Mouse (Mus musculus) heart, embryonic 14.5 days (tissue): ENCODE results near the gene Stat6. TPM values are rescaled to one million over a fixed set of nuclear protein-coding genes. Genes with fewer than 3 reads are reported as not detected.
"Not testable (repeated sequence)": the region's sequence is repeated elsewhere in the genome, so short reads cannot be mapped to it uniquely, and the experiment has no call there.

Source experiments
- ATAC-seq: fragments of 200-750 bp; cut with Nextera tagmentation; 2 replicates; pipeline ENCODE4 v1.8.0; 2017; ENCODE audit warnings: low read depth, moderate TSS enrichment; ENCODE audit not compliant: insufficient number of reproducible peaks, insufficient read depth, low FRiP score
- H3K27ac ChIP-seq, 2 experiments: fragments of 200-500 bp in 1 of 2; fragments of 300-500 bp in 1 of 2; sonication (generic) in 1 of 2; replicated peaks in 1 of 2; 2 replicates each; pipeline ENCODE4 v1.5.1; 2012 to 2014; ENCODE audit warnings: low read depth in 2 of 2, low read length in 2 of 2, control low read depth in 1 of 2, mild to moderate bottlenecking in 1 of 2, mixed read lengths in 1 of 2; ENCODE audit not compliant: control insufficient read depth in 1 of 2, insufficient read depth in 1 of 2
- H3K27me3 ChIP-seq: fragments of 300-500 bp; sonication (generic); 2 replicates; pipeline ENCODE4 v1.6.1; 2014; ENCODE audit warnings: mild to moderate bottlenecking, low read length, control low read depth; ENCODE audit not compliant: control insufficient read depth, insufficient read depth
- H3K36me3 ChIP-seq: fragments of 300-500 bp; sonication (generic); 2 replicates; pipeline ENCODE4 v1.6.1; 2014; ENCODE audit warnings: mild to moderate bottlenecking, control low read depth, low read length, mixed read lengths; ENCODE audit not compliant: control insufficient read depth, insufficient read depth
- H3K4me1 ChIP-seq, 2 experiments: fragments of 200-500 bp in 1 of 2; fragments of 300-500 bp in 1 of 2; sonication (generic) in 1 of 2; 2 replicates each; pipeline ENCODE4 v1.6.1; 2012 to 2014; ENCODE audit warnings: low read length in 2 of 2, control low read depth in 1 of 2, mixed read lengths in 1 of 2; ENCODE audit not compliant: control insufficient read depth in 2 of 2, insufficient read depth in 2 of 2
- H3K4me2 ChIP-seq: fragments of 300-500 bp; sonication (generic); 2 replicates; pipeline ENCODE4 v1.6.1; 2014; ENCODE audit warnings: mild to moderate bottlenecking, low read length
- H3K4me3 ChIP-seq, 2 experiments: fragments of 200-500 bp in 1 of 2; fragments of 300-500 bp in 1 of 2; sonication (generic) in 1 of 2; 2 replicates each; pipeline ENCODE4 v1.5.1; 2012 to 2014; ENCODE audit warnings: low read length in 2 of 2, mild to moderate bottlenecking in 2 of 2, control low read depth in 1 of 2, low read depth in 1 of 2, moderate library complexity in 1 of 2; ENCODE audit not compliant: control insufficient read depth in 1 of 2, insufficient read depth in 1 of 2
- H3K9ac ChIP-seq: fragments of 300-500 bp; sonication (generic); 2 replicates; pipeline ENCODE4 v1.6.1; 2014; ENCODE audit warnings: mild to moderate bottlenecking, low read length
- H3K9me3 ChIP-seq: fragments of 300-500 bp; sonication (generic); 2 replicates; pipeline ENCODE4 v1.6.1; 2016; ENCODE audit warnings: low read length, control low read depth; ENCODE audit not compliant: control insufficient read depth
- WGBS: fragments of 180-500 bp; shearing (Covaris S2); extraction: QIAGEN DNeasy Blood & Tissue Kit; methylation state at CpG from one replicate; pipeline ENCODE4 v1.1.7; 2014; 5-methylcytosine and 5-hydroxymethylcytosine counted together
- polyA plus RNA-seq: library from polyadenylated mRNA; unstranded; fragments of >200 nt; fragmentation: Nextera tagmentation; extraction: Ambion mirVana; gene quantifications from 2 replicates; pipeline ENCODE4 v1.2.1, GENCODE M21; 2014

Gene Stat6
- polyA plus RNA-seq, 1 experiment from 2014 or later = 25.2 TPM

DNA sequence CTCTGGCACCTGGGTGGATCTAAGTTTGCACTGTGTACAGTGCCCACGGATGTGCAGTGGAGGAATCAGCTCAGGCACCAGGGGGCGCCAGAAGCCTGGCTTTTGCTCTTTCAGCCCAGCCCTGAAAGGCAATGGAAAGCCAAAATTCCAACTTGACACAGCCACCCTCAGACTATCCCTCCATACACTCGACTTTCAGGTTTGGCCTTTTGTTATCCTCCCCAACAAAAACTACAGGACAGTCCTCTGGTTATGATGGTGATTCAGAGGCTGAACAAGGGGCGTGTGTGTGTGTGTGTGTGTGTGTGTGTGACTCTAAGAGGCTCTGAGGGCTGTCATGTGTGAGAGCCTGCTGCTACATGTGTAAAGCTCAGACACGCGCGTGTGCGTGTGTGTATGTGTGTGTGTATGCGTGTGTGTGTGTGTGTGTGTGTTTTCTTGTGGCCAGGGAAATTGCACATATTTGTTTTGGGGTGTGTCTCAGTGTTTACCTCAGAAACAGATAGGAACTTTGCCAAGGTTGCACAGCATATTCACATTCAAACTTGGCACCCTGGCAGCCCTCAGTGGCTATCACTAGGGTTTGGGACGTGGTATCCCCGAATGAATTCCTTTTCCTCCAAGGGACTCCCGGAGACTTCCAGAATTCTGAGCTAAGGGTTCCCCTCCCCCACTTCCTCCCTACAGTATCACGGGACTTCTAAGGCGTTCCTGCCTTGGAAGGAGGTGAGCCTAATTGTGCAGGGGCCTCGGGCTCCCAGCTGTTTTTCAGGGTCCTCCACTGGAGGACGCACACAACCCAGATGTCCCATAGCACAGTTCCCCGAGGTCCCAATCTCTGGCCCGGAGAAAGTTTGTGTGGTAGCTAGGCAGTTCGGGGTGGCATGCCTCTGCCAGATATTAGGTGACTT lies 670 bp upstream of the Stat6 start:
- peak; percentile 54 for ATAC-seq
- Histone ChIP-seq H3K4me2 (peak overlapping the region; percentile 94), H3K27me3 (no peaks in the 10 kb centered on the region), H3K27ac (peak overlapping the region; percentile 89 to 94), H3K36me3 (peaks cover 4% of the 10 kb centered on the region), H3K9me3 (no peaks in the 10 kb centered on the region), H3K4me3 (peak overlapping the region; percentile 66 to 70), H3K9ac (peak overlapping the region; percentile 92), H3K4me1 (peaks cover 8 to 12% of the 10 kb centered on the region in 2 experiments)
- 5% methylated on average over 19 of the region's 19 CpGs for WGBS

GRCm38 (mm10) chr10:127643553-127644238 lies 910 bp downstream of the Stat6 start:
- Histone ChIP-seq H3K36me3 (peaks cover 20% of the 10 kb centered on the region), H3K9ac (peak overlapping the region; percentile 92), H3K4me3 (peak overlapping the region; percentile 66 to 70), H3K27ac (peak overlapping the region; percentile 89 to 94), H3K4me2 (peak overlapping the region; percentile 94), H3K4me1 (peaks cover 7 to 12% of the 10 kb centered on the region in 2 experiments), H3K9me3 (no peaks in the 10 kb centered on the region), H3K27me3 (no peaks in the 10 kb centered on the region)
- peak; percentile 68 for ATAC-seq
- 1% methylated on average over 25 of the region's 25 CpGs for WGBS

GRCm38 (mm10) chr10:127645791-127646190 lies 3.0 kb downstream of the Stat6 start:
- Histone ChIP-seq H3K4me2 (no peak overlapping the region), H3K27me3 (no peaks in the 10 kb centered on the region), H3K9me3 (no peaks in the 10 kb centered on the region), H3K4me1 (peaks cover 7 to 12% of the 10 kb centered on the region in 2 experiments), H3K36me3 (peaks cover 38% of the 10 kb centered on the region), H3K9ac (no peak overlapping the region), H3K27ac (no peak overlapping the region), H3K4me3 (no peak overlapping the region)
- no peak for ATAC-seq
- WGBS = 61% methylated on average over 2 of the region's 2 CpGs

- Histone ChIP-seq H3K27ac (no peak overlapping the region), H3K36me3 (peaks cover 87% of the 10 kb centered on the region), H3K4me3 (no peak overlapping the region), H3K9ac (no peak overlapping the region), H3K4me2 (0 out of 2 replicates have a peak overlapping the region, but pooled peaks have one; percentile 6), H3K27me3 (no peaks in the 10 kb centered on the region), H3K9me3 (no peaks in the 10 kb centered on the region), H3K4me1 (no peaks in the 10 kb centered on the region)
- 49% methylated on average over 21 of the region's 21 CpGs for WGBS
- 0 out of 2 replicates have a peak, but pooled peaks have one; percentile 13 for ATAC-seq
These were observed 10.3 kb downstream of the Stat6 start for GRCm38 (mm10) chr10:127652906-127653638.

DNA sequence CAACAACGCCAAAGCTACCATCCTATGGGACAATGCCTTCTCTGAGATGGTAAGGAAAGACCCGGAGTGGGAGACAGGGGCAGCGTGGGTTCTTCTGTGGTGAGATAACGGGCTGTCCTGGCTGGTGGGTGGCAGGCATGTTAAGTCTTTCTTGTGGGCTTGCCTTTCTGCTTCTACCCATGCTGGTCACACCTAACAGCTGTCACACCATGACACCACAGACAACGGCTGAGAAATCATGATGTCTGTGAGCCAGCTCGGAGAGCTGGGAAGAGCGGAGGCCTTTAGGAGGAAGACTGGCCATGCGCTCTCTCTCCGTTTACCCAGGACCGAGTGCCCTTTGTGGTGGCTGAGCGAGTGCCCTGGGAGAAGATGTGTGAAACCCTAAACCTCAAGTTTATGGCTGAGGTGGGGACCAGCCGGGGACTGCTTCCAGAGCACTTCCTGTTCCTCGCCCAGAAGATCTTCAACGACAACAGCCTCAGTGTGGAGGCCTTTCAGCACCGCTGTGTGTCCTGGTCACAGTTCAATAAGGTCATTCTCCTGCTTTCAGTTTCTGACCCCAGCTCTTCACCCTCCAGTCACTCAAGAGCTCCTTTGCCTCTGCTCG lies 12.3 kb downstream of the Stat6 start:
- no peaks in the 10 kb centered on the region for H3K27me3 ChIP-seq
- H3K4me3 ChIP-seq = no peak overlapping the region
- H3K36me3 ChIP-seq = peaks cover 91% of the 10 kb centered on the region
- H3K4me2 ChIP-seq = no peak overlapping the region
- no peaks in the 10 kb centered on the region for H3K4me1 ChIP-seq
- no peaks in the 10 kb centered on the region for H3K9me3 ChIP-seq
- no peak overlapping the region for H3K27ac ChIP-seq
- no peak overlapping the region for H3K9ac ChIP-seq
- WGBS = 76% methylated on average over 16 of the region's 16 CpGs
- ATAC-seq = no peak

GRCm38 (mm10) chr10:127657617-127658016 lies 14.8 kb downstream of the Stat6 start:
- not testable (repeated sequence) for ATAC-seq, H3K27ac ChIP-seq, H3K4me3 ChIP-seq, H3K9ac ChIP-seq, H3K4me2 ChIP-seq, H3K27me3 ChIP-seq, H3K9me3 ChIP-seq
- 59% methylated on average over 6 of the region's 6 CpGs for WGBS
- H3K36me3 ChIP-seq = peaks cover 82% of the 10 kb centered on the region
- peaks cover 12 to 20% of the 10 kb centered on the region in 2 experiments for H3K4me1 ChIP-seq

GRCm38 (mm10) chr10:127658076-127658475 lies 15.3 kb downstream of the Stat6 start:
- no peak overlapping the region for H3K9ac ChIP-seq
- no peaks in the 10 kb centered on the region for H3K9me3 ChIP-seq
- H3K27me3 ChIP-seq = no peaks in the 10 kb centered on the region
- H3K4me1 ChIP-seq = peaks cover 16 to 25% of the 10 kb centered on the region in 2 experiments
- H3K36me3 ChIP-seq = peaks cover 82% of the 10 kb centered on the region
- H3K27ac ChIP-seq = no peak overlapping the region
- no peak for ATAC-seq
- H3K4me2 ChIP-seq = no peak overlapping the region
- H3K4me3 ChIP-seq = no peak overlapping the region
- 20% methylated on average over 6 of the region's 6 CpGs for WGBS
